Mouse (Mus musculus) limb, embryonic 14.5 days (tissue): ENCODE data around the gene Dennd6b. TPM values are rescaled to one million over a fixed set of nuclear protein-coding genes. Genes with fewer than 3 reads are reported as not detected.

Source experiments
- ATAC-seq: fragments of 200-750 bp; cut with Nextera tagmentation; 2 replicates; pipeline ENCODE4 v1.8.0; 2017; ENCODE audit warnings: low read depth, moderate number of reproducible peaks, moderate TSS enrichment; ENCODE audit not compliant: low FRiP score
- DNase-seq: peaks from one replicate; pipeline ENCODE4 v3.0.0-alpha.2; 2015; ENCODE audit warnings: low spot score
- H3K27ac ChIP-seq: fragments of 300-500 bp; sonication (generic); replicated peaks from 2 replicates; pipeline ENCODE4 v1.5.1; 2014; ENCODE audit warnings: low read depth, mild to moderate bottlenecking, low read length, moderate library complexity, mixed read lengths
- H3K27me3 ChIP-seq: fragments of 300-500 bp; sonication (generic); 2 replicates; pipeline ENCODE4 v1.6.1; 2014; ENCODE audit warnings: low read length, mixed read lengths; ENCODE audit not compliant: control insufficient read depth, insufficient read depth
- H3K36me3 ChIP-seq: fragments of 300-500 bp; sonication (generic); 2 replicates; pipeline ENCODE4 v1.6.1; 2014; ENCODE audit warnings: mild to moderate bottlenecking, low read length, moderate library complexity, mixed read lengths; ENCODE audit not compliant: control insufficient read depth, insufficient read depth
- H3K4me1 ChIP-seq: fragments of 300-500 bp; sonication (generic); 2 replicates; pipeline ENCODE4 v1.6.1; 2014; ENCODE audit warnings: antibody characterized with exemption, low read length, mixed read lengths; ENCODE audit not compliant: control insufficient read depth, insufficient read depth
- H3K4me2 ChIP-seq: fragments of 300-500 bp; sonication (generic); replicated peaks from 2 replicates; pipeline ENCODE4 v1.6.1; 2014; ENCODE audit warnings: low read depth, mild to moderate bottlenecking, low read length, moderate library complexity; ENCODE audit not compliant: severe bottlenecking
- H3K4me3 ChIP-seq: fragments of 300-500 bp; sonication (generic); replicated peaks from 2 replicates; pipeline ENCODE4 v1.5.1; 2014; ENCODE audit warnings: low read length
- H3K9ac ChIP-seq: fragments of 300-500 bp; sonication (generic); 2 replicates; pipeline ENCODE4 v1.6.1; 2014; ENCODE audit warnings: mild to moderate bottlenecking, low read depth, low read length, moderate library complexity; ENCODE audit not compliant: severe bottlenecking
- H3K9me3 ChIP-seq: fragments of 300-500 bp; sonication (generic); 2 replicates; pipeline ENCODE4 v1.6.1; 2016; ENCODE audit warnings: low read length; ENCODE audit not compliant: control insufficient read depth
- POLR2A ChIP-seq: fragments of 200-500 bp; IDR thresholded peaks from 2 replicates; pipeline ENCODE4 v1.8.0; 2012; ENCODE audit warnings: inconsistent platforms, mild to moderate bottlenecking, moderate library complexity, borderline replicate concordance; ENCODE audit not compliant: insufficient read depth, insufficient read length; ENCODE audit errors: extremely low read depth
- WGBS: fragments of 180-500 bp; shearing (Covaris S2); extraction: QIAGEN DNeasy Blood & Tissue Kit; methylation state at CpG from one replicate; pipeline ENCODE4 v1.1.7; 2014; 5-methylcytosine and 5-hydroxymethylcytosine counted together
- polyA plus RNA-seq, 2 experiments: library from polyadenylated mRNA; depleted of rRNA in 1 of 2; stranded (reverse) in 1 of 2; unstranded in 1 of 2; fragments of >200 nt; fragmentation: Nextera tagmentation in 1 of 2; extraction: Ambion mirVana in 1 of 2; gene quantifications; 2 replicates each; pipeline versions ENCODE4 v1.2.1 to v1.2.3; 2012 to 2014

Gene Dennd6b
- polyA plus RNA-seq, 2 experiments: 12.7 to 39.2 TPM

DNA sequence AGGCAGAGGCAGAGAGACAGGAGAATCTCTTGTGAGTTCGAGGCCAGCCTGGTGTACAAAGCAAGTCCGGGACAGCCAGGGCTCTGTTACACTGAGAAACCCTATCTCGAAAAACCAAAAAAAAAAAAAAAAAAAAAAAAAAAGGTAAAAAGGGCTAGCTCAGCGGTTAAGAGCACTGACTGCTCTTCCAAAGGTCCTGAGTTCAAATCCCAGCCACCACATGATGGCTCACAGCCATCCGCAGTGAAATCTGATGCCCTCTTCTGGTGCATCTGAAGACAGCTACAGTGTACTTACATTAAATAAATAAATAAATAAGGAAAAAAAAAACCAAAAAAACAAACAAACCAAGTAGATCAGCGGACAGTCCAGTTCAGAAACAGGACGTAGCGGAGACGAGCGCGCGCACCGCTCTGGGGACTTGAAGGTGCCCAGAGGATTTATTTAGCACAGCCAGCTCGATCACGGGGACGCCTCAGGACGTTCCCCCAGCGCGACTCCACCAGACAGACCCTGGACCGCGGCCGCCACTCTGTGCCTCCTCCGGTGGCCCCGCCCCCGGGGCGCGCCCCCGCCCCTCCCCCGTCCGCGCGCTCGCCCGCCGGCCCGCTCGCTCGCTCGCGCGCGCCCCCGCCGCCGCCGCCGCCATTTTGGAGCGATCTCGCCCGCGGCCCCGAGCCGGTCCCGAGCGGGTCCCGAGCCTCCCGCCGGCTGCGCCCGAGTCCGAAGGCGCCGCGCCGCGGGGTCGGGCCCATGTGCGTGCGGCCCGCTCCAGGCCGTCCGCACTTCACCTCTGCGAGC lies 14.8 kb upstream of the Dennd6b start, which contains the start of gene Ppp6r2:
Gene Ppp6r2, plus strand, starts transcription at position 639 of the 801 bp plus-strand sequence.
- WGBS: 5% methylated on average over 36 of the region's 73 CpGs
- DNase-seq (peak; percentile 72), ATAC-seq (peak; percentile 87)
- Histone ChIP-seq H3K9me3 (no peaks in the 10 kb centered on the region), H3K9ac (peak within 1 kb of the TSS; percentile 96), H3K27me3 (no peaks in the 10 kb centered on the region), H3K4me3 (peak within 1 kb of the TSS; percentile 94), H3K4me1 (peaks cover 8% of the 10 kb centered on the region; the same call in 1 of the 2 replicates), H3K27ac (peak within 1 kb of the TSS; percentile 65), H3K4me2 (peak within 1 kb of the TSS; percentile 85), H3K36me3 (peaks cover 8% of the 10 kb centered on the region; the same call in 1 of the 2 replicates)
- TF ChIP-seq POLR2A: 0 out of 2 replicates have a peak, but pooled peaks have one; percentile 20

GRCm38 (mm10) chr15:89209886-89210761 lies 13.8 kb upstream of the Dennd6b start:
- DNase-seq (peak; percentile 84), ATAC-seq (no peak; the same call in 1 of the 2 replicates)
- Histone ChIP-seq H3K9ac (no peak overlapping the region), H3K27me3 (no peaks in the 10 kb centered on the region), H3K4me1 (peaks cover 8% of the 10 kb centered on the region; the same call in 1 of the 2 replicates), H3K4me3 (peak overlapping the region; percentile 33), H3K4me2 (peak overlapping the region; percentile 48), H3K27ac (peak overlapping the region; percentile 48; the same call in 1 of the 2 replicates), H3K36me3 (no peaks in the 10 kb centered on the region), H3K9me3 (no peaks in the 10 kb centered on the region)
- no peak for TF ChIP-seq POLR2A
- WGBS: 17% methylated on average over 22 of the region's 22 CpGs

- H3K9me3 ChIP-seq: peaks cover 7% of the 10 kb centered on the region; the same call in 1 of the 2 replicates
- no peak overlapping the region for H3K4me2 ChIP-seq
- DNase-seq: no peak
- peaks cover 5% of the 10 kb centered on the region; the same call in 1 of the 2 replicates for H3K4me1 ChIP-seq
- H3K36me3 ChIP-seq: no peaks in the 10 kb centered on the region
- no peak overlapping the region for H3K4me3 ChIP-seq
- H3K27ac ChIP-seq: no peak overlapping the region
- no peaks in the 10 kb centered on the region for H3K27me3 ChIP-seq
- H3K9ac ChIP-seq: no peak overlapping the region
- 84% methylated on average over 4 of the region's 4 CpGs for WGBS
- TF ChIP-seq POLR2A: no peak
- no peak for ATAC-seq
These were observed 11.2 kb upstream of the Dennd6b start for GRCm38 (mm10) chr15:89207457-89207856.

DNA sequence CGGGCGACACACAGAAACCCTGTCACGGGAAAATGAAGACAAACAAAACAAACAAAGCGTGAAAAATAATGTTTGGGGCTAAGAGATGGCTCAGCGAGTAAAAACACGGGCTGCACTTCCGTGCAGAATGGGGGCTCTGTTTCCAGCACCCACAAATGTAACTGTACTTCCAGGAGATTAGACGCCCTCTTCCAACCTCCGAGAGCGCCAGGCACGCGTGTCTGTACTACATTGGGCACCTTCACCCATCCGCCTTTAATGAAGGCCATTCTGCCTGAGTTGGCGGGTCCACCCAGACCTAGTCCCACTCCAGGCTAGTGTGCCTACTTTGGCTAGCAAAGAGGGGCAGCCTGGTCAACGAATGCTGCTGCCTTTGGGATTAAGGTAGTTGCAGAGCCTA lies 760 bp upstream of the Dennd6b start:
- peak overlapping the region; percentile 98 for H3K9ac ChIP-seq
- ATAC-seq (no peak), DNase-seq (no peak)
- TF ChIP-seq POLR2A: no peak
- H3K27ac ChIP-seq: peak overlapping the region; percentile 79
- H3K9me3 ChIP-seq: no peaks in the 10 kb centered on the region
- peak overlapping the region; percentile 88 for H3K4me3 ChIP-seq
- H3K36me3 ChIP-seq: no peaks in the 10 kb centered on the region
- H3K27me3 ChIP-seq: no peaks in the 10 kb centered on the region
- peak overlapping the region; percentile 70 for H3K4me2 ChIP-seq
- peaks cover 16% of the 10 kb centered on the region for H3K4me1 ChIP-seq
- WGBS: 72% methylated on average over 15 of the region's 15 CpGs

- Histone ChIP-seq H3K4me1 (peaks cover 16% of the 10 kb centered on the region), H3K4me3 (peak overlapping the region; percentile 88), H3K9ac (peak overlapping the region; percentile 98), H3K4me2 (peak overlapping the region; percentile 70), H3K9me3 (no peaks in the 10 kb centered on the region), H3K36me3 (0 out of 2 replicates have a peak, but pooled peaks cover 3% of the 10 kb centered on the region), H3K27me3 (no peaks in the 10 kb centered on the region), H3K27ac (peak overlapping the region; percentile 98)
- TF ChIP-seq POLR2A: 0 out of 2 replicates have a peak, but pooled peaks have one; percentile 33
- DNase-seq (peak; percentile 90), ATAC-seq (peak; percentile 93)
- WGBS: 2% methylated on average over 23 of the region's 25 CpGs
These were observed 495 bp downstream of the Dennd6b start for GRCm38 (mm10) chr15:89195690-89196312.
